ENCODE assay signal across 13 mouse cellular contexts in the genomic region with DNA sequence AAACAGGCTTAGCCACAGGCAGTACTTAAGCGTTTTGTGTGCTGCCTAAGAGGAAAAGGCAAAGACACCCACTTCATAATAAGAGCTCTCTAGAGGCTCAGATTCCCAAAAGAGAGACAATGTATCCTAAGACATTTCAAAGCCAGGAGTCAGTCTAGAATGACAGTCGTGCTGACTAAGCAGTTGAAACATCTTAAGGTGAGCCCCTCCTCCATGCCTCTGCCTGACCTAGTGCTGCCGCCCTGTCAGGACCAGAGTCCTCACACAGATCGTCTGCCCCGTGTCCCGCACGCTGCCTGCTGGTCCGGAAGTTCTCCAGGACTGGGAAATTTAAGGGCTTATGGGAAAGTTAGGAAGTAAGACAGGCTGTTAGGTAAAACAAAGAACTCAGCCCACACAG. TPM values are rescaled to one million over a fixed set of nuclear protein-coding genes. Genes with fewer than 3 reads are reported as not detected.
A peak's percentile ranks its signal among the peaks of the same experiment; 100 is the strongest.
DNase-seq lines count a peak whose midpoint lies in the region; ATAC-seq and TF ChIP-seq lines count a peak whose summit lies in the region.
"Had no signal": no experiment of that assay in that cellular context is flagged by ENCODE, and none has a peak within 500 bp of the region (broad histone marks: within the 10 kb centered on the region; RNA-seq: fewer than 3 reads in every experiment).

No protein-coding gene starts in this region.

- H3K36me3 ChIP-seq in heart, embryonic 14.5 days (ENCODE audit: control insufficient read depth, insufficient read depth, low read length) = no peaks in the 10 kb centered on the region
- H3K36me3 ChIP-seq in ES-Bruce4 (ENCODE audit: control insufficient read depth, insufficient read depth, low read length, poor library complexity, severe bottlenecking) = no peaks in the 10 kb centered on the region
- H3K36me3 ChIP-seq in midbrain, embryonic 12.5 days = no peaks in the 10 kb centered on the region
- H3K36me3 ChIP-seq: heart, embryonic 15.5 days had no signal

- DNase-seq in heart, adult 9 months (ENCODE audit: low spot score in 2 of 2) = no peak
- peak; percentile 42 for DNase-seq in embryo, embryonic 9.5 days (ENCODE audit: extremely low spot score)
- no peak for DNase-seq in urinary bladder, adult 2 months (ENCODE audit: low spot score)
- no peak for DNase-seq in left cerebral cortex, adult 8-10 months (ENCODE audit: low spot score in 2 of 2)
- DNase-seq in spleen, postnatal 36 days (ENCODE audit: low spot score in 2 of 2) = no peak
- DNase-seq: adrenal gland, adult 8-10 months; thymus, adult 2 months had no signal

- ATAC-seq in heart, embryonic 14.5 days (ENCODE audit: insufficient number of reproducible peaks, insufficient read depth, low FRiP score, low read depth) = no peak
- no peak for ATAC-seq in midbrain, embryonic 12.5 days (ENCODE audit: low FRiP score, low read depth)
- ATAC-seq: CD4-positive, CD25-positive, alpha-beta regulatory T cell, adult 4 months had no signal

- TF ChIP-seq EP300 in ES-Bruce4 (IDR thresholded peaks at IDR 0.05; ENCODE audit: insufficient read depth, low read depth, low read length) = peak; percentile 78

- H3K4me3 ChIP-seq in heart, embryonic 14.5 days (ENCODE audit: control insufficient read depth in 1 of 2, insufficient read depth in 1 of 2, low read depth in 1 of 2, low read length in 2 of 2) = no peak overlapping the region
- H3K4me3 ChIP-seq in ES-Bruce4 (ENCODE audit: low read depth, low read length) = no peak overlapping the region
- H3K4me3 ChIP-seq in midbrain, embryonic 12.5 days = no peak overlapping the region
- H3K4me3 ChIP-seq: heart, embryonic 15.5 days had no signal

- no peak for TF ChIP-seq CTCF in ES-Bruce4 (IDR thresholded peaks at IDR 0.05; ENCODE audit: low read depth, low read length)

- H3K9me3 ChIP-seq in heart, embryonic 14.5 days (ENCODE audit: control insufficient read depth, low read length) = no peaks in the 10 kb centered on the region
- H3K9me3 ChIP-seq in ES-Bruce4 (replicated peaks; ENCODE audit: control insufficient read depth, insufficient read depth, low read length, poor library complexity, severe bottlenecking) = no peaks in the 10 kb centered on the region
- H3K9me3 ChIP-seq in midbrain, embryonic 12.5 days = no peaks in the 10 kb centered on the region
- H3K9me3 ChIP-seq: heart, embryonic 15.5 days had no signal

- H3K27ac ChIP-seq in heart, embryonic 14.5 days (replicated peaks in 1 of 2; ENCODE audit: control insufficient read depth in 1 of 2, insufficient read depth in 1 of 2, low read depth in 2 of 2, low read length in 2 of 2) = no peak overlapping the region
- H3K27ac ChIP-seq in ES-Bruce4 (ENCODE audit: insufficient read depth, low read length) = peak overlapping the region; percentile 57
- H3K27ac ChIP-seq in midbrain, embryonic 12.5 days (replicated peaks) = peak overlapping the region; percentile 17
- H3K27ac ChIP-seq: heart, embryonic 15.5 days; macrophage had no signal

- H3K9ac ChIP-seq in heart, embryonic 14.5 days (ENCODE audit: low read length) = no peak overlapping the region
- H3K9ac ChIP-seq in ES-Bruce4 (ENCODE audit: low read depth, poor library complexity, severe bottlenecking) = no peak overlapping the region
- H3K9ac ChIP-seq in midbrain, embryonic 12.5 days (replicated peaks) = 0 out of 2 replicates have a peak overlapping the region, but pooled peaks have one; percentile 6
- H3K9ac ChIP-seq: heart, embryonic 15.5 days had no signal

- 1% methylated on average over 8 of the region's 8 CpGs for WGBS in heart, embryonic 14.5 days
- 1% methylated on average over 8 of the region's 8 CpGs for WGBS in midbrain, embryonic 12.5 days

- no peak for TF ChIP-seq POLR2A in ES-Bruce4 (IDR thresholded peaks at IDR 0.05; ENCODE audit: insufficient read depth, low read length)

- peaks cover 6% of the 10 kb centered on the region for H3K27me3 ChIP-seq in heart, embryonic 14.5 days (ENCODE audit: control insufficient read depth, insufficient read depth, low read length)
- H3K27me3 ChIP-seq in ES-Bruce4 (ENCODE audit: control insufficient read depth, insufficient read depth, low read length, poor library complexity, severe bottlenecking) = no peaks in the 10 kb centered on the region
- peaks cover 27% of the 10 kb centered on the region for H3K27me3 ChIP-seq in midbrain, embryonic 12.5 days

- no peaks in the 10 kb centered on the region for H3K4me1 ChIP-seq in heart, embryonic 14.5 days (ENCODE audit: control insufficient read depth in 2 of 2, insufficient read depth in 2 of 2, low read length in 2 of 2)
- H3K4me1 ChIP-seq in ES-Bruce4 (ENCODE audit: control insufficient read depth, insufficient read depth, low read length) = peaks cover 4% of the 10 kb centered on the region
- peaks cover 36% of the 10 kb centered on the region for H3K4me1 ChIP-seq in midbrain, embryonic 12.5 days
- H3K4me1 ChIP-seq: heart, embryonic 15.5 days had no signal

- H3K4me2 ChIP-seq in heart, embryonic 14.5 days (ENCODE audit: low read length) = 0 out of 2 replicates have a peak overlapping the region, but pooled peaks have one; percentile 11
- peak overlapping the region; percentile 25 for H3K4me2 ChIP-seq in midbrain, embryonic 12.5 days (replicated peaks)
- H3K4me2 ChIP-seq: heart, embryonic 15.5 days had no signal

RNA-seq across cellular contexts. Expression of gene Wscd2, which starts 22.4 kb away (rescaled TPM):
- polyA plus RNA-seq in heart, embryonic 14.5 days (2014; fragmentation: Nextera tagmentation; extraction: Ambion mirVana) = 2.2 and 2.8 TPM in 2 replicates
- polyA plus RNA-seq in ES-Bruce4 (2011; ENCODE audit: insufficient read depth, insufficient read length, low read depth, missing spikeins) = 2.3 and 3.1 TPM in 2 replicates
- polyA plus RNA-seq in midbrain, embryonic 12.5 days (2016; fragmentation: Nextera tagmentation; extraction: Ambion mirVana) = 14.2 and 16.0 TPM in 2 replicates
- 23.5 and 29.6 TPM in 2 replicates for polyA plus RNA-seq in urinary bladder, adult 2 months (2012; rRNA removed)
- 10 to 100 TPM; 53.3 to 55.9 (median 53.6) TPM for total RNA-seq in left cerebral cortex, adult 8-10 months (2022)
- polyA plus RNA-seq: macrophage had no signal

Comparison
In these comparisons a context has a peak if more than half of its experiments do, and no peak if none do; other contexts are left out.
1. H3K27ac ChIP-seq: peak in ES-Bruce4 (single experiment) and midbrain, embryonic 12.5 days (single experiment); none in heart, embryonic 14.5 days (0 of 2).